Mouse (Mus musculus): ENCODE results near the gene Fgd2. TPM values are rescaled to one million over a fixed set of nuclear protein-coding genes. Genes with fewer than 3 reads are reported as not detected.
A peak's percentile ranks its signal among the peaks of the same experiment; 100 is the strongest.

The Fgd2 gene
- polyA plus RNA-seq, 1 experiment from 2014 or later = 6.3 TPM

DNA sequence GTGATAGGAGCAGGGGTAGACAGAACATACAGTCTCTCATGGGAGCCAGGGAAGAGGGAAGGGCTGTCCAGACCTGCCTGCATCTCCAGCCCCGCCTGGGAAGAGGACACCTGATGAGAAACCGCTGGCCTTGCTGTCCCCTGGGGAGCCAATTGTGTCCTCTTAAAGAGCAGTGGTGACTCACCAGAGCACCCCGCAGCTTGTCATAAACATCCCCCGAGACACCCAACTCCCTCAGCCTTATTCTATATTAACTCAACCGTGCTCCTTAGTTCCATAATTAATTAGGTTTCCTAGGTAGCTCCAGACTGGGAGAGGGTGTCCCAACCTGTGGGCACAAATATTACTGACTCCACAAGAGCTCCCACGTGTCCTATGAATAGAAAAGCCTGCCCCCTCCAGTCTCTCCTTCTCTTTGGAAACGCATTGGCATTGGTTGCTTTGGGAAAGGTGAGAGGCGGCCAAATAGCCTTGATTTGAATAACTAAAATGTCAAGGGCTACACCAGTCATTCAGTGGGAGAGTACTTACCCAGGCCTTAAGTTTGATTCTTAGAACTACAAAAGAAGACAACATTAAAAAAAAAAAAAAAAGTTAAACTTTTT is 51.2 kb downstream of the Fgd2 start:
- DNase-seq (ENCODE audit: extremely low spot score, low spot score) = no peak
- no peaks in the 10 kb centered on the region for H3K36me3 ChIP-seq (replicated peaks)
- H3K9me3 ChIP-seq = no peaks in the 10 kb centered on the region
- peaks cover 27% of the 10 kb centered on the region for H3K4me1 ChIP-seq
- WGBS = 32% methylated on average over 8 of the region's 8 CpGs
- no peak overlapping the region for H3K27ac ChIP-seq
- H3K27me3 ChIP-seq (ENCODE audit: poor library complexity, severe bottlenecking) = peaks cover 35% of the 10 kb centered on the region
- no peak overlapping the region for H3K4me3 ChIP-seq

DNA sequence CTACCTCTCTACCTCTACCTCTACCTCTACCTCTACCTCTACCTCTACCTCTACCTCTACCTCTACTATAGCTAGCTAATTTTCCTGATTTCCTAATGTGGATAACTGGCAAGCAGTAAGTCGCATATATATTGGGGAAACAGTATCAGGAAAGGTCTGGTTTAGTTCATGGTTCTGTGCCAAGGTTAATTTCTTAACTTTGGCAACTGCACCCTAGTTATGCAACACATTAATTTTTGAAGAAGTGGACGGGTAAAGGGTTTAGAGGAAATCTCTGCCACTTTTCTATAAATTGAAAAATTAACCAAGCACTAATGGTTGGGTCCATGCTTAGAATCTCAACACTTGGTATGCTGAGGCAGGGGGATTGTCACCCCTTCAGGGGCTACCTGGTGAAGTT is 53.9 kb downstream of the Fgd2 start:
- DNase-seq (ENCODE audit: extremely low spot score, low spot score) = no peak
- Histone ChIP-seq H3K27ac (no peak overlapping the region), H3K27me3 (ENCODE audit: poor library complexity, severe bottlenecking) (peaks cover 50% of the 10 kb centered on the region), H3K9me3 (no peaks in the 10 kb centered on the region), H3K4me3 (no peak overlapping the region), H3K4me1 (peaks cover 35% of the 10 kb centered on the region), H3K36me3 (replicated peaks) (no peaks in the 10 kb centered on the region)
- 88% methylated on average over 2 of the region's 2 CpGs for WGBS

DNA sequence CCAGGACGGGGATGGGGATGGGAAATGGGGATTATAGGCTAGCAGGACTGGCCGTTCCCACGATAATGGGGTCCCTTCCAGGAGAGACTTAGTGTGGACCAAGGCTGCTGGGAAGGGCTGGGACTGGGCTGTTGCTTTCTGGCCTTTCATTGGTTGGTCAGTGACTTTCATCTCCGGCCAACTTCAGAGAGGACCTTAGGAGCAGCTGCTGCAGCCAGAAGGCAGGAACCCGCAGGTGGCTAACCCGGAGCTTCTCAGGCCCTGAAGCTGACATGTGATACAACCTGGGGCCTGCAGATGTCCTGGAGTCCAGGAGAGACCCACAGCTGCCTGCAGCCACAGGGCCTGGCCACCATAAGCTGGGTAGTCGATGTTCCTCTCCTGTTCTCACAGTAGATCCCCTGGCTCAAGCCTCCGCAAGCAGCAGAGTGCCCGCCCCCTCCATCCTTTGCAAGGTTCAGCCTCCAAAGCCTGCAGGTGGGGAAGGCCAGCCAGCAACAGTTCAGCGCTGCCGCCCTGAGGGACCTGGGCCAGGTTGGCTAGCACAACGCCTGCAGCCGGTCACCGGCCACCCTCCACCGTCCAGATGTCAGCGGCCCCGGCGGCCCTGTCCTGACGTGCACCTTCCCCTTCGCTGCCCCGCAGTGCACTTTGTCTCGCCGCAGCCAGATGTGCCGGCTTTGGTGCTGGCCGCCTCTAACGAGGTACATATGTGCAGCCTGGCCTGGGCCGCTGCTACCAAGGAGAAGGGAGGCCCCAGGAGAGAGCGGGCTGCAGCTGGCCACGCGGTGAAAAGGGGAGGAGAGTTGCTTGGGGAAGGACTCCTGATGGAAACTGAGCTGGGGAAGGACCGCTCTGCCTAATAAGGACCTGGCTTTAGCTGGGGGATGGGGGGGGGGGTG is 55.3 kb downstream of the Fgd2 start:
- peaks cover 37% of the 10 kb centered on the region for H3K4me1 ChIP-seq
- H3K4me3 ChIP-seq = peak overlapping the region; percentile 46
- no peaks in the 10 kb centered on the region for H3K9me3 ChIP-seq
- H3K27ac ChIP-seq = peak overlapping the region; percentile 87
- peak; percentile 78 for DNase-seq (ENCODE audit: extremely low spot score, low spot score)
- 7% methylated on average over 31 of the region's 31 CpGs for WGBS
- H3K27me3 ChIP-seq (ENCODE audit: poor library complexity, severe bottlenecking) = peaks cover 50% of the 10 kb centered on the region
- H3K36me3 ChIP-seq (replicated peaks) = no peaks in the 10 kb centered on the region

DNA sequence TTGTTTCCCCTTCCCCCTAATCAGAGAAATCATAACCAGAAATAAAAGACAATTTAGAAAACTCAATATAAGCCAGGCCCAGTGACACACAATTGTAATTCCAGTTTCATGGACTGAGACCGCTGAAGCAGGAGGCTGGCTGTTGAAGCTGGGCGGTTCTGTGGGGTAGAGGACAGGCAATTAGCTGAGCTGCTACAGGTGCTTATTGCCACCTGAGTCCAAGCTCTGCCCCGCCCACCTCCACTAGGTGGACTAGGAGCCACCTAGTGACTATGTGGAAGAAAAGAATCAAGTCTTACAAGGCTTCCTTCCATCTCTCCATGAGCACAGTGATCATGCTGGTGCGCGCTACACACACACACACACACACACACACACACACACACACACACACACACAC is 56.0 kb downstream of the Fgd2 start:
- DNase-seq (ENCODE audit: extremely low spot score, low spot score) = no peak
- H3K27ac ChIP-seq = peak overlapping the region; percentile 87; the same call in 1 of the 2 replicates
- H3K9me3 ChIP-seq = no peaks in the 10 kb centered on the region
- H3K4me3 ChIP-seq = no peak overlapping the region
- no peaks in the 10 kb centered on the region for H3K36me3 ChIP-seq (replicated peaks)
- 44% methylated on average over 5 of the region's 5 CpGs for WGBS
- H3K4me1 ChIP-seq = peaks cover 35% of the 10 kb centered on the region
- peaks cover 47% of the 10 kb centered on the region for H3K27me3 ChIP-seq (ENCODE audit: poor library complexity, severe bottlenecking)

DNA sequence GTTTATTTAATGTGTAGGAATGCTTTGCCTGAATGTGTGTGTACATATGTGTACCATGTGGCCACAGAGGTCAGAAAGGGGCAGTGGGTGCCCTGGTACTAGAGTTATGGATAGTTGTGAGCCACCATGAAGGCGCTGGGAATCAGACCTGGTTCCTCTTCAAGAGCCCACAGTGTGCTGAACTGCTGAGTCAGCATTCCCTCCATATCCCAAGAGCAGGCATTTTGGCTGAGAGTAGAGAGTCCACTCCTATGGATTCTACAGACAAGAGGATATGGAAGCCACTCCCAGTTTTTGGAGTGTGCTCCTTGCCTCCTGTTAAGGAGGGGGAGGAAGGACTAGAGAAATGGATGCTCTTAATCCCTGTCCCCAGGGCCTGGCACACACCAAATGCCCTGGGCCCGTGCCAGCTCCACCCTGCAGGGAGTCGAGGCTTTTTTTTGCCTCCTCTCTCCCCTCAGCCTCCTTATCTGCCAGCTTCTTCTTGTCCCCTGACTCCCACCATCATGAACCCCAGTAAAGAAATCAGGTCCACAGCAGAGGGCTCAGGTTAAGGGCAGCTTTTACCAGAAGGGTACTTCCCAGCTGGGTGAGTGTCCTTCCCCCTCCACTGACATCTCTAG is 58.2 kb downstream of the Fgd2 start:
- DNase-seq (ENCODE audit: extremely low spot score, low spot score) = no peak
- H3K36me3 ChIP-seq (replicated peaks) = no peaks in the 10 kb centered on the region
- H3K27ac ChIP-seq = no peak overlapping the region
- peaks cover 28% of the 10 kb centered on the region for H3K4me1 ChIP-seq
- 77% methylated on average over 3 of the region's 3 CpGs for WGBS
- no peak overlapping the region for H3K4me3 ChIP-seq
- H3K27me3 ChIP-seq (ENCODE audit: poor library complexity, severe bottlenecking) = peaks cover 45% of the 10 kb centered on the region
- no peaks in the 10 kb centered on the region for H3K9me3 ChIP-seq

DNA sequence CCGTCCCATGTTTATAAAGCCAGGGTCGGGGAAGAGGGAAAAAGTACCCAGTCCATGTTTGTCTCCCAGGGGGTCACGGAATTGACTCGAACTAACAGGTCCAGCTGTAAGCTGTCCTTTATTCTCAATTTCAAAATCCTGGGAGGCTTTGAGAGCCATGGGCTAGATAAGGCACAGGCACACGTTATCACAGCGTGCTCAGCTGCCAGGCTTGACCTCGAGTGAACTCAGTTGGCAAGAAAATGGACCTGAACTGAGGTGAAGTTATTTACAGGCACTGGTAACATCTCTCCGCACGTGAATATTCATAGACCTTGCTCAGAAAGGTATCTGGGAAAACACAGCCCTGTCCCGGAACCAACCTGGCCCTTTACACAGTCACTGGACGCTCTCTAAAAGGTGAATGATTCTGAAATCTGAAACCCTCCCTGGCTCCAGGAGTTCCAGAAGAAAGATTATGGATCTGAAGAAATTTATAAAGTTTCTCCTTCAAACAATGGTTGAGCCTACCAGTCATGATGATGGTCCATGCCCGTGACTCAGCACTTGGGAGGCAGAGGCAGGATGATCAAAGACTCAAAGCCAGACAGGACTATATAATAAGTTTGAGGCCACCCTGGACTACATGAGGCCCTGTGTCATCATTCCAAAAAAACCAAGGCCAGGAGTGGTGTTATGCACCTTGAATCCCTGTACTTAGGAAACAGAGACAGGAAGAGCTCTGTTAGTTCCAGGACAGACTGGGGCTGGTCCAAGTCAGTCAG is 59.4 kb downstream of the Fgd2 start:
- no peaks in the 10 kb centered on the region for H3K9me3 ChIP-seq
- no peak overlapping the region for H3K27ac ChIP-seq
- H3K27me3 ChIP-seq (ENCODE audit: poor library complexity, severe bottlenecking) = peaks cover 33% of the 10 kb centered on the region
- H3K4me3 ChIP-seq = no peak overlapping the region
- WGBS = 86% methylated on average over 12 of the region's 12 CpGs
- no peak for DNase-seq (ENCODE audit: extremely low spot score, low spot score)
- peaks cover 27% of the 10 kb centered on the region for H3K4me1 ChIP-seq
- H3K36me3 ChIP-seq (replicated peaks) = no peaks in the 10 kb centered on the region

DNA sequence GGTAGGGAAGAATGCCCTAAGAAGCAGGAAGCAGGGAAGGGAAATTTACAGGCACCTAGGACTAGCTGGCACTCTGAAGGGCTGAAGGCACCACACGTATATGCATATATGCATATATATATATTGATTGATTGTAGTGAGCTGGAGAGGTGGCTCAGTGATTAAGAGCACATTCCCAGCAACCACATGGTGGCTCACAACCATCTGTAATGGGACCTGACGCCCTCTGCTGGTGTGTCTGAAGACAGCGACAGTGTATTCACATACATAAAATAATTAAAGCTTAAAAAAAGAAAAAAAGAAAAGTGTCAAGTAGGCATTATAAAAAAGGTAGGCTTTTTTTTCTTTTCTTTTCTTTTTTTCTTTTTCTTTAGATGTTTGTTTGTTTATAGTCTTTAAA is 60.6 kb downstream of the Fgd2 start:
- H3K27me3 ChIP-seq (ENCODE audit: poor library complexity, severe bottlenecking) = peaks cover 22% of the 10 kb centered on the region
- no peak overlapping the region for H3K4me3 ChIP-seq
- no peak overlapping the region for H3K27ac ChIP-seq
- WGBS = 82% methylated on average over 3 of the region's 3 CpGs
- no peak for DNase-seq (ENCODE audit: extremely low spot score, low spot score)
- peaks cover 16% of the 10 kb centered on the region for H3K4me1 ChIP-seq
- H3K36me3 ChIP-seq (replicated peaks) = no peaks in the 10 kb centered on the region
- no peaks in the 10 kb centered on the region for H3K9me3 ChIP-seq

DNA sequence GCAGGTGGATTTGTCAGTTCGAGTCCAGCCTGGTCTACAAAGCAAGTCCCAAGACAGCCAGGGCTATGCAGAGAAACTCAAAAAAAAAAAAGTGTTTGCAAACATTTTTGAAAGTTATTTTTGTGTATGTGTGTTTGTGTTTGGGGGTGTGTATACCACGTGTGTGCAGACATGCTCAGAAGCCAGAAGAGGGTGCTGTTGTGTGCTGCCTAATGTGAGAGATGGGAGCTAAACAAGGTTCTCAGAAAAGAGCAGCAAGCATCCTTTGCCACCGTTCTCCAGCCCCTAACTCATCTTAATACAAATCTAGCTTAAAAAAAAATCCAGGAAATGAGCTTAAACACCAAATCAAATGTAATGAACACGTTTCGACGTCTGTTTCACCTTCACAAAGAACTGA is 61.6 kb downstream of the Fgd2 start:
- no peaks in the 10 kb centered on the region for H3K36me3 ChIP-seq (replicated peaks)
- no peak for DNase-seq (ENCODE audit: extremely low spot score, low spot score)

DNA sequence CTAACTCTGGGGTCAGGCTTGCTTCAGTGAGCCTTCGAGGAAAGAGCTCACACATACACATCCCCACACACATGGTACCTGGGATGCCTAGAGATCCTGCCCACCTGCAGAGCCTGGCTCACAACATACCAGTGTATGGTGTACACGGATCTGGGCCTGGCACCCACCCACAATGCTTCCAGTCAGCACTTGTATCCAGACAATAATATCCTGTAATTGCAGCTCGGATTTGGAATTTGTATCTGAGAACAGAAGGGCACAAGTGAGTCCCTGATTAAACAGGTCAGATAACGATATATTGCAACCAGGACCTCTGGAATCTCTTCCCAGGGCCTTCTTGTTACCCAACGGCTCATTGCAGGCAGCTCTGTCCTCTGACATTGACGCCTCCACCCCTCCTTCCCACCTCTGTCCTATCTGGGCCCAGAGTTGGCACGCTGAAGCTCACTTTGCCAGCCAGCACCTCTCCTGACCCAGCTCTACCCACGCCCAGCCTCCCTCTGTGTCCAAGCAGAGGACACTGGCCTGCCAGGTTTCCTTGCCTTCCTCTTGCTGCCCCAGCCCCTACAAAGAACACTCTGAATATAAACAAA is 62.3 kb downstream of the Fgd2 start:
- H3K36me3 ChIP-seq (replicated peaks) = no peaks in the 10 kb centered on the region
- no peak overlapping the region for H3K4me3 ChIP-seq
- no peaks in the 10 kb centered on the region for H3K9me3 ChIP-seq
- H3K27me3 ChIP-seq (ENCODE audit: poor library complexity, severe bottlenecking) = peaks cover 5% of the 10 kb centered on the region
- H3K27ac ChIP-seq = 0 out of 2 replicates have a peak overlapping the region, but pooled peaks have one; percentile 11
- DNase-seq (ENCODE audit: extremely low spot score, low spot score) = no peak
- 86% methylated on average over 8 of the region's 8 CpGs for WGBS
- H3K4me1 ChIP-seq = peaks cover 12% of the 10 kb centered on the region; the same call in 1 of the 2 replicates

More for the DNA sequence above, 61.6 kb downstream of the Fgd2 start:
- Histone ChIP-seq H3K27ac (no peak overlapping the region), H3K4me3 (no peak overlapping the region), H3K27me3 (ENCODE audit: poor library complexity, severe bottlenecking) (peaks cover 12% of the 10 kb centered on the region), H3K9me3 (no peaks in the 10 kb centered on the region), H3K4me1 (peaks cover 7% of the 10 kb centered on the region; the same call in 1 of the 2 replicates)
- WGBS = 91% methylated on average over 6 of the region's 6 CpGs

DNA sequence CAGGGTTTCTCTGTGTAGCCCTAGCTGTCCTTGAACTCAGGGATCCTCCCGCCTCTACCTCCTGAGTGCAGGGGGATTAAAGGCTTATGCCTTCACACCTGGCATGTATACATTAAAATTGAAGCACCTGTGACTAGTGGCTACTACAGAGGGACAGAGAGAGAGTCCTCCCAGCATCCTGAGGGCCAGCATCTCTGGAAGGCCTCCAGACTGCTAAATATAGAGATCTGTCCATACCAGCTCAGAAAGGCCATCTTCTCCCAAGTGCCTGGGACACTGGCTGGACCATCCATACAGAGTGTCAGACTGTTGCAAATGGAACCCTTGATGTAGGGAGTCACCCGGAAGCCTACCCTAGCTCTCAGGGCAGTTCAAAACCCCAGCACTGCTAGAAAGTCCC is 63.3 kb downstream of the Fgd2 start:
- Histone ChIP-seq H3K27ac (no peak overlapping the region), H3K36me3 (replicated peaks) (no peaks in the 10 kb centered on the region), H3K4me1 (peaks cover 16% of the 10 kb centered on the region; the same call in 1 of the 2 replicates), H3K4me3 (no peak overlapping the region), H3K27me3 (ENCODE audit: poor library complexity, severe bottlenecking) (no peaks in the 10 kb centered on the region), H3K9me3 (no peaks in the 10 kb centered on the region)
- WGBS = 85% methylated on average over 2 of the region's 2 CpGs
- DNase-seq (ENCODE audit: extremely low spot score, low spot score) = no peak

DNA sequence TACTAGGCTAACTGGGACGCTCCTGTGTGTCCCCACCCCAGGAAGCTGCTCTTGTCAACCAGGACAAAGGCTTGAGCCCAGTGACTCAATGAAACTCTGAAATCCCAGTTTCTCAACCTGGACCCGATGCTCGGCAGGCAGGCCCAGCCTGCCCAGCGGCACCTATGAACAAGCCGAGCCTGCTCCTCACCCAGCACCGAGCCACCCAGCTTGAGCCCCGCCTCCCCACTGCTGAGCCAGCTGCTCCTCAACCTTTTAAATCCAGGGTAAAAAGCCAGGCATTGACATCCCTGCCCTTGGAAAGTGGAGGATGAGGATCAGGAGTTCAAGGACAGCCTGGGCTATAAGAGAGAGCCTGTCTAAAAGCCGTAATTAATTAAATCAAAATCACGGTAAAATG is 64.6 kb downstream of the Fgd2 start:
- Histone ChIP-seq H3K9me3 (no peaks in the 10 kb centered on the region), H3K4me3 (no peak overlapping the region), H3K27me3 (ENCODE audit: poor library complexity, severe bottlenecking) (no peaks in the 10 kb centered on the region), H3K4me1 (peaks cover 10% of the 10 kb centered on the region; the same call in 1 of the 2 replicates), H3K36me3 (replicated peaks) (no peaks in the 10 kb centered on the region), H3K27ac (no peak overlapping the region)
- DNase-seq (ENCODE audit: extremely low spot score, low spot score) = no peak
- 61% methylated on average over 9 of the region's 9 CpGs for WGBS

DNA sequence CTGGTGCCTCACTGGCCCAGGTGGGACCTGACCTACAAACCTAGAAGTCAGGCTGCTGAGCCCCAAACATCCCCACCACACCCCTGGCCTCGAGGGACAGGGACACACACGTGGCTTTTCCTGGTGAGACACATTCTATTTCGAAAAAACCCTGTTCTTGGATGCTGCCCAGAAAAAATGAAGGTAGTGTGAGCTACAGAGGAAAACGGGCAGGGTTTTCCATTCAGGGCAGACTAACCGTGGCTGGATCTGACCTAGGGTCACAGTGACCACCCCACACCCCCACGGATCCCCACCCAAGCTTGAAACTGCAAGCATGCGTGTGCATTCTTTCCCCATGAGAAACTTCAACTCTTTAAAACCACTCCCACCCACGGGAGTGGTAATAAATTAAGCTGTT is 67.5 kb downstream of the Fgd2 start:
- Histone ChIP-seq H3K27ac (peak overlapping the region; percentile 65), H3K4me3 (no peak overlapping the region), H3K4me1 (peaks cover 27% of the 10 kb centered on the region), H3K9me3 (no peaks in the 10 kb centered on the region; the same call in 1 of the 2 replicates), H3K36me3 (replicated peaks) (no peaks in the 10 kb centered on the region), H3K27me3 (ENCODE audit: poor library complexity, severe bottlenecking) (no peaks in the 10 kb centered on the region)
- 74% methylated on average over 8 of the region's 8 CpGs for WGBS
- DNase-seq (ENCODE audit: extremely low spot score, low spot score) = no peak
